Mouse (Mus musculus): ENCODE measurements around the gene Nop53. TPM values are rescaled to one million over a fixed set of nuclear protein-coding genes. Genes with fewer than 3 reads are reported as not detected.

The Nop53 gene
- polyA plus RNA-seq, 1 experiment from 2014 or later: 169 TPM

DNA sequence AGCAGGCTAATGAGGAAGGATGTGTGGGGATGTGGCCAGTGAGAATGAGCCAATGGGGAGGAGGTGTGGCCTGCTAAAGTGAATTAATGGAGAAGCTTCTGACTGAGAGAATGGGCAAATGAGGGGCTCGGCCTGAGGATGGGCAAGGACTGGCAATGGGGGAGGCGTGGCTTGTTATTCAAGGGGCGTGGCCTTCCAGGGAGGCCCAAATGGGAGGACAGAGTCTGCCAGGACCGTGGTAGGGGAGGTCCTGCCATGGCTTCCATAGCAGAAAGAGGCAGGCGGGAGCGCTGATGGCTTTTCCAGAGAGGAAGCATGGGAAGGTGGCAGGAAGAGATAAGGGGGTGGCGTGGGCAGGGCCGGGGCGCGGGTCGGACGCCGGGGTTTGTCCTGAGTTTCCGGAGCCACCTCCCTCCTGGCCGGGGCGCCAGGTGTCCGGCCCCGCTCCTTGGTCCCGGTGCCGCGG lies 9.1 kb upstream of the Nop53 start:
- no peak overlapping the region; the same call in 1 of the 2 replicates for H3K9ac ChIP-seq
- H3K4me2 ChIP-seq: peak overlapping the region; percentile 49
- no peaks in the 10 kb centered on the region for H3K9me3 ChIP-seq
- no peaks in the 10 kb centered on the region for H3K36me3 ChIP-seq (replicated peaks)
- H3K27me3 ChIP-seq: 0 out of 2 replicates have a peak, but pooled peaks cover 16% of the 10 kb centered on the region
- H3K4me3 ChIP-seq (replicated peaks): peak overlapping the region; percentile 28
- peaks cover 7% of the 10 kb centered on the region; the same call in 1 of the 2 replicates for H3K4me1 ChIP-seq
- WGBS: 4% methylated on average over 21 of the region's 21 CpGs
- H3K27ac ChIP-seq: no peak overlapping the region
- ATAC-seq (ENCODE audit: low FRiP score): no peak

DNA sequence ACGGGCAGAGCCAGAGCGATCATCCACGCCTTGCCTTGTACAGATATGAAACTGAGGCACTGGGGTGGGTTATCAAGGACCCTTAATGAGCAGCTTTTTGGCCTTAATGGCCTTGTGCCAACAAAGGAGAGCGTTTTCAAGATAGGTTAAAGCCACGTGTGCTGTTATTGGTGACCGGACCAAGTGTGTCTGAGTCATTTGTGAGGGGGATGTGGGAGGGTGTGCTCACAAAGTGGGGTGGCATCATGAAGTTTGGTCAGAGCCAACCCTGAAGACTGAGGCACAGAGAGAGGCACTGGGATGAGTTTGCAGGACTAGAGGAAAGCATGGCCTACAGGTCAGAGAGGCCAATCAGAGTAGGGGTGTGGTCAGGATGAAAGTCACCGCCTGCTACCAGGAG lies 8.6 kb upstream of the Nop53 start:
- no peaks in the 10 kb centered on the region for H3K9me3 ChIP-seq
- H3K4me2 ChIP-seq: no peak overlapping the region
- no peak overlapping the region for H3K9ac ChIP-seq
- peaks cover 7% of the 10 kb centered on the region; the same call in 1 of the 2 replicates for H3K4me1 ChIP-seq
- peaks cover 16% of the 10 kb centered on the region; the same call in 1 of the 2 replicates for H3K27me3 ChIP-seq
- ATAC-seq (ENCODE audit: low FRiP score): no peak
- no peaks in the 10 kb centered on the region for H3K36me3 ChIP-seq (replicated peaks)
- no peak overlapping the region for H3K4me3 ChIP-seq (replicated peaks)
- 90% methylated on average over 7 of the region's 7 CpGs for WGBS
- no peak overlapping the region for H3K27ac ChIP-seq

DNA sequence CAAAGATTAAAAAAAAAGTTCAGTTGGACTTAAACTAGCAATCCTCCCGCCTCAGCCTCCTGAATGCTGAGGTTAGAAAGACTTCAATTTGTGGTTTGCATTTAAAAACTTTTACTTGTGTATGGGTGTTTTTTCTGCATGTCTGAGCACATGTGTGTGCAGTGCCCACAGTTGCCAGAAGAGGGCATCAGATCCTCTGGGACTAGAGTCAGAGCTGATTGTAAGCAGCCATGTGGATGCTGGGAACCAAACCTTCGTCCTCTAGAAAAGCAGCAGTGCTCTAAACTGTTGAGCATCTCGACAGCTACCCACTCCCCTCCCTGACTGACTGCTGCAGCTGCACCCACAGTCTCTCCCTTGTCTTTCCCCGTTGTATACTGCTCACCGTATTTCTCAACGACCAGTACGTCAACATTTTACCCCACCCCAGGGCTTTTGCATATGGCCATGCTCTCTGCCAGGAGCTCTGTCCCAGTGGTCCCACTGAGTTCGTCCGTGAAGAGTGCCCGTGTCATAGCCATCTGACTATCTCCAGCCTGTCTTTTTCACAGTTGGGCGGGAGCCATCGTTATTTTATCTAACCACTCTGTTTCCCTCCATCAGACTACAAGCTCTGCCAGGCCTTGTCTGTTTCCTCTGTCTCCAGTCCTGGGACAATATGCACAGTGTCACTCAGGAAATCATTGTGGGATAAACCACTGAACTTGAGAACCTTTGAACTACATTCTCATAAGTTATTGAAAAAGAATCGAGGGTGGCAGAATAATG lies 7.6 kb upstream of the Nop53 start:
- no peaks in the 10 kb centered on the region for H3K36me3 ChIP-seq (replicated peaks)

DNA sequence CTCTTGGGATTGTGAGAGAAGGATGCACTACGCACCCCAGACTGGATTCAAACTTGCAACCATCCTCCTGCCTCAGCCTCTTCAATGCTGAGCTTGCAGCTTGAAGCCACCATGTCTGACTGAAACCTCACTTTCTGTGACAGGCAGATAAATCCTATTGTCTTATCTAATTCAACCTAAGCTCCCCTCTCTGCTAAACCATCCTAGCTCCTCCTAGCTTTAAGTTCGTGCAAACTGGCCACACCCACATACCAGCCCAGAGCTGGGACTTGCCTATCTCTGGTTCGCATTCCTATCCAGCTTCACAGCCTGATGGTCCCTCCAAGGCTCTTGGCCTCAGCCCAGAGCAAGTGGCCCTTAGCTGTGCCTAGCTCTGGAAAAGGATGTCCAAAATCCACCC lies 6.5 kb upstream of the Nop53 start:
- H3K4me2 ChIP-seq: no peak overlapping the region
- no peak overlapping the region for H3K9ac ChIP-seq
- no peak overlapping the region for H3K4me3 ChIP-seq (replicated peaks)
- WGBS: 78% methylated on average over 3 of the region's 3 CpGs
- no peaks in the 10 kb centered on the region for H3K9me3 ChIP-seq
- ATAC-seq (ENCODE audit: low FRiP score): no peak
- no peak overlapping the region for H3K27ac ChIP-seq
- peaks cover 29% of the 10 kb centered on the region; the same call in 1 of the 2 replicates for H3K27me3 ChIP-seq
- H3K4me1 ChIP-seq: peaks cover 14% of the 10 kb centered on the region
- H3K36me3 ChIP-seq (replicated peaks): no peaks in the 10 kb centered on the region

More for the DNA sequence above, 7.6 kb upstream of the Nop53 start:
- WGBS: 94% methylated on average over 13 of the region's 13 CpGs
- no peak overlapping the region for H3K4me3 ChIP-seq (replicated peaks)
- no peak overlapping the region for H3K9ac ChIP-seq
- H3K4me2 ChIP-seq: no peak overlapping the region
- H3K27ac ChIP-seq: no peak overlapping the region
- H3K4me1 ChIP-seq: peaks cover 10% of the 10 kb centered on the region
- peaks cover 18% of the 10 kb centered on the region; the same call in 1 of the 2 replicates for H3K27me3 ChIP-seq
- H3K9me3 ChIP-seq: no peaks in the 10 kb centered on the region
- no peak for ATAC-seq (ENCODE audit: low FRiP score)

DNA sequence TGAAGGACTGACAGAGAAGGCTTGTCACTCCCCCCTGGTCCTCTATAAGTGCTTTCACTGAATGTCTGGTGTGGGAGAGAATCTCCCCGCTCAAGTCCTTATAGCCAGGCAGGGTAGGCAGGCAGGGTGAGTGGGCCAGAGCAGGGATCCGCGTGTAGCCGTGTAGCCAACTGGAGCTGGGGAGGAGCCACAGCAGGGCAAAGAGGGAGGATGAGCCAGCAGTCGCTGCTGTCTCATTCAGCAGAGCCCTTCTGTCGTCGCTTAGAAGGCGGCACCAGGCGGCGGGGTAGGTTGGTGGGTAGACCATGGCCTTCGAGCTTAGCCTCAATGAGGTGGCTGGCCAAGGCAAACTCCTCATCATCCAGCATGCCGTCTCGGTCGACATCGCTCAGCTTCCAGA lies 4.1 kb upstream of the Nop53 start:
- H3K4me2 ChIP-seq: no peak overlapping the region
- no peak overlapping the region for H3K4me3 ChIP-seq (replicated peaks)
- H3K9me3 ChIP-seq: no peaks in the 10 kb centered on the region
- no peak overlapping the region for H3K9ac ChIP-seq
- no peak for ATAC-seq (ENCODE audit: low FRiP score)
- H3K4me1 ChIP-seq: peaks cover 14% of the 10 kb centered on the region
- no peak overlapping the region for H3K27ac ChIP-seq
- peaks cover 18% of the 10 kb centered on the region; the same call in 1 of the 2 replicates for H3K27me3 ChIP-seq
- WGBS: 86% methylated on average over 15 of the region's 15 CpGs
- no peaks in the 10 kb centered on the region for H3K36me3 ChIP-seq (replicated peaks)

DNA sequence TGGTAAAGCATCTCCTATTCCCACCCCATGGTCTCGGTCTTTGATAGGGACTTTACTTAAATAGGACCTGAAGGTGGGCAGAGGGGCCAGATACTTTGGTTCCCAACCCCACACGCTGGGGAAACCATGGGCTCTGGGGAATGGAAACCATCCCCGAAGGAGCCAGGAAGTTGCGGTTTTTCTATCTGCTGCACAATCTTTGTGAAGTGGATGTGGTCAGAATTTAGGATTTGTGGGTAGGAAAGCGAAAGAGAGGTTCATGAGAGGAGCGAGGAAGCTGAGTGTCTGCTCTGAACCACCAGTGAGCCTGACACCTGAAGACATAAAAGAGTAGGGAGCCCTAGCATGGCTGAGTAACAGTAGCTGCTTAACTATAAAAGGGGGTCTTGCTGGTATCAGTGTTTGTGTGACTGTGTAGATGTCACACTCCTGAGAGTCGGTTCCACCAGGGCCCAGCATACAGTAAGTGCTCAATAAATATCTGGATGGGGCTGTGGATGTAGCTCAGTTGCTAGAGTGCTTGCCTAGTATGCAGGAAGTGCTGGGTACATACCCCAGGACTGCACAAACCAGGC lies 3.4 kb upstream of the Nop53 start:
- H3K4me2 ChIP-seq: no peak overlapping the region
- H3K36me3 ChIP-seq (replicated peaks): peaks cover 2% of the 10 kb centered on the region; the same call in 1 of the 2 replicates
- H3K9ac ChIP-seq: no peak overlapping the region
- no peak for ATAC-seq (ENCODE audit: low FRiP score)
- peaks cover 14% of the 10 kb centered on the region; the same call in 1 of the 2 replicates for H3K27me3 ChIP-seq
- no peak overlapping the region for H3K4me3 ChIP-seq (replicated peaks)
- H3K9me3 ChIP-seq: no peaks in the 10 kb centered on the region
- peaks cover 21% of the 10 kb centered on the region for H3K4me1 ChIP-seq
- WGBS: 84% methylated on average over 7 of the region's 7 CpGs
- H3K27ac ChIP-seq: no peak overlapping the region

DNA sequence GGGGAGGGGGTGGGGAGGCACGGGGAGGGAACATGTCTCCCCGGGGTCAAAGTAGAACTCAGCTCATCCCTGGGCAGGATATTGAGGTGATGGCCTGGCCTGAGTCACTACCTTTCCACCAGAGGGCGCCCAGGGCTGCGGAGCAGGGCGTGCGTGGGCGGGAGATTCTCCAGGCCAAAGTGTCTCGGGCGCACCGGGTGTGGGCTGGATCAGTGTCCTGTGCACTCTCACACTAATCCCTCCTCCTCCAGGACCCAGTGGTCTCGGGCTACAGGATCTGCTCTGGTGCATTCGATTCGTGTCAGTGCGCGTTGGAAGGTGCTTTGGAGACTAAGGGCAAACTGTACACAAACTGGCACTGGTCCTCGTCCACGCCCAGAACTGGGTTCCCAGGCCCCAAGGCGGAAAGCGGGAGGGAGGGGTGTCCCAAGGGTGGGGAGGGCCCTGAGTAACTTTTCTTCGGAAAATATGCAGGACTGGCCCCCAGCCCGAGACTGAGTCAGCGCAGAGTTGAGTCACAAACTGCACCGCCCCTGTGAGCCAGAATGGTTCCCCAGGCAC lies 2.6 kb upstream of the Nop53 start:
- H3K4me2 ChIP-seq: peak overlapping the region; percentile 46
- H3K36me3 ChIP-seq (replicated peaks): peaks cover 10% of the 10 kb centered on the region
- H3K4me1 ChIP-seq: peaks cover 23% of the 10 kb centered on the region
- 6% methylated on average over 23 of the region's 23 CpGs for WGBS
- no peaks in the 10 kb centered on the region for H3K9me3 ChIP-seq
- H3K4me3 ChIP-seq (replicated peaks): peak overlapping the region; percentile 18
- peak overlapping the region; percentile 33; the same call in 1 of the 2 replicates for H3K9ac ChIP-seq
- ATAC-seq (ENCODE audit: low FRiP score): no peak
- peaks cover 14% of the 10 kb centered on the region; the same call in 1 of the 2 replicates for H3K27me3 ChIP-seq
- no peak overlapping the region for H3K27ac ChIP-seq

DNA sequence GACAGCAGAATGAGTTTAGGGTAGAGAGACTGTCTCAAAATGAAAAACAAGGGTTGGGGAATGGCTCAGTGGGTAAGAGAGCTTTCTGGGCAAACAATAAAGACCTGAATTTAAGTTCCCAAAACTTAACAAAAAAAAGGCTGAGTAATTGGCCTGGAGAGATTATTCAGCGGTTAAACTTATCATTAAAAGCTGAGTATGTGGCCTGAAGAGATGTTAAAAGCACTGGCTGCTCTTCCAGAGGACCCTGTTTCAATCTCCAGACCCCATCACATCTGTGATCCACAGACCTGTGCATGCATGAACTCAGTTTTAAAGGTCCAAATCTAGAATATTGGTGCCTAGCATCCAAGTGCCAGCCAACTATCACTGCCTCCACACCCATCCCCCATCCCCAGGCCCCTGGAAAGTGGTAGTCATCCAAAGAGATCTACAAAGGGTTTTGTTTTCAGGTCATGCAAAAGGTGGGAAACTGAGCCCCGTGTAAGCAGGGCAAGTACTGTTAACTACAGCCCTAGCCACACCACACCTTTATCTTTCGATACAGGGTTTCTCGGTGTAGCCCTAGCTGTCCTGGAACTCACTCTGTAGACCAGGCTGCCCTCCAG lies 1.9 kb upstream of the Nop53 start:
- H3K4me1 ChIP-seq: peaks cover 23% of the 10 kb centered on the region
- H3K27me3 ChIP-seq: peaks cover 14% of the 10 kb centered on the region; the same call in 1 of the 2 replicates
- H3K27ac ChIP-seq: no peak overlapping the region
- peaks cover 17% of the 10 kb centered on the region for H3K36me3 ChIP-seq (replicated peaks)
- H3K4me3 ChIP-seq (replicated peaks): no peak overlapping the region
- no peaks in the 10 kb centered on the region for H3K9me3 ChIP-seq
- 0 out of 2 replicates have a peak overlapping the region, but pooled peaks have one; percentile 46 for H3K4me2 ChIP-seq
- WGBS: 56% methylated on average over 4 of the region's 4 CpGs
- ATAC-seq (ENCODE audit: low FRiP score): no peak
- H3K9ac ChIP-seq: no peak overlapping the region

DNA sequence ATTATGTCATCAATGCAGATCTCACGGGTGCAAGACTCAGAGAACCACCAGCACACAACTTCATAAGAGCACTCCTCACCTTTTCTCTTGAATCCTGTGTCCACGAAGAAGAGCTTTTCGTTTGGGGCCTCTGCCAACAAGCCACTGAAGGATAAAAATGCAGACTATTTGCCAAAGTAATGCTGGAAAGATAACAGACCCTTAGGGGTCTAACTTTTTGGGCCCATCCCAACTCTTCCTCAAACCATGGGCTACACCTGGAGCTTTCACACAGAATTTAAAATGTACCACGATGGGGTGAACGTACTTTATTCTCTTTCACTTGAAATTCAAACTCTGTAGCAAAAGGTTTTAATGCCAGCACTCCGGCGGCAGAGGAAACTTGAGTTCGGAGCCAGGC lies 663 bp downstream of the Nop53 start:
- WGBS: 10% methylated on average over 8 of the region's 8 CpGs
- Histone ChIP-seq H3K36me3 (replicated peaks) (peaks cover 42% of the 10 kb centered on the region), H3K27ac (no peak overlapping the region), H3K9ac (peak overlapping the region; percentile 72), H3K4me2 (peak overlapping the region; percentile 80), H3K4me1 (peaks cover 23% of the 10 kb centered on the region), H3K27me3 (peaks cover 14% of the 10 kb centered on the region; the same call in 1 of the 2 replicates), H3K9me3 (no peaks in the 10 kb centered on the region), H3K4me3 (replicated peaks) (peak overlapping the region; percentile 73)
- no peak for ATAC-seq (ENCODE audit: low FRiP score)

DNA sequence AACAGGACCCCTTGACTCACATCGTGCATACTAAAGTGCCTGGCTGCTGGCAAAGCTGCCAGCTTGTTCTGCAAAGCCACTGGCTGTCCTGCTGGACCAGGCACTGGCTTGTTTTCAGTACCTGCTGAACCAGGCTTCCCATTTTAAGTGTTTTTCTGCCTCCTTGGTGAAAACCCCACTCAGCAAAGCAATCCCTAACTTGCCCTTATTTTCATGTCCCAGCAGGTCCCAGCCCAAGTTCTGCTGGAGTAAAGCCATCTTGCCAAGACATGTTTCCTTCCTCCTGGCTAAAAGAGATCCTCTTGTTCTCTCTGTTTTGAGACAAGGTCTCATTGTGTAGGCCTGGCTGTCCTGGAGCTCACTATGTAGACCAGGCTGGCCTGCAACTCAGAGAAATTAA lies 1.6 kb downstream of the Nop53 start:
- Histone ChIP-seq H3K4me2 (peak overlapping the region; percentile 80; the same call in 1 of the 2 replicates), H3K27me3 (peaks cover 14% of the 10 kb centered on the region; the same call in 1 of the 2 replicates), H3K9me3 (no peaks in the 10 kb centered on the region), H3K4me3 (replicated peaks) (no peak overlapping the region), H3K36me3 (replicated peaks) (peaks cover 51% of the 10 kb centered on the region), H3K27ac (no peak overlapping the region), H3K9ac (no peak overlapping the region), H3K4me1 (peaks cover 23% of the 10 kb centered on the region)
- no peak for ATAC-seq (ENCODE audit: low FRiP score)
- 96% methylated on average over 1 of the region's 1 CpGs for WGBS

DNA sequence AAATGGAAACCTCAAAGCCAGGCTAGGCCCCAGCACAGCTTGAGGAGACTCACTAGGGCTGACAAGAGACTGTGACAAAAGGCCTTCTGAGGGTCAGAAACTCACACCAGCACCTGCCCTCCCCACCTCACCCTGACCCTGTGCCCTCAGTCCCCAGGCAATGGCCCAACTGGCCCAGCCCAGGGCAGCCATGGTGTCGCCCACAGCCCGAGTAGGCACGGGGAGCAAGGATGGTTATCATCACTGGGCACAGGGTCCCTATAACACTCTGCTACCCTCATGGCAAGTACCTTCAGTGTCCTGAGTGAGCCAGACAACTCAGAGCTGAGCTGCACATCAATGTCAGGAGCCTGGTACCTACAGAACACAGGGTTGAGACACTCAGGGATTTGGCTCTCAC lies 7.3 kb downstream of the Nop53 start:
- Histone ChIP-seq H3K4me3 (replicated peaks) (no peak overlapping the region), H3K27ac (no peak overlapping the region), H3K9ac (no peak overlapping the region), H3K9me3 (no peaks in the 10 kb centered on the region), H3K27me3 (no peaks in the 10 kb centered on the region), H3K36me3 (replicated peaks) (peaks cover 86% of the 10 kb centered on the region), H3K4me2 (no peak overlapping the region), H3K4me1 (no peaks in the 10 kb centered on the region)
- 97% methylated on average over 3 of the region's 3 CpGs for WGBS
- no peak for ATAC-seq (ENCODE audit: low FRiP score)

DNA sequence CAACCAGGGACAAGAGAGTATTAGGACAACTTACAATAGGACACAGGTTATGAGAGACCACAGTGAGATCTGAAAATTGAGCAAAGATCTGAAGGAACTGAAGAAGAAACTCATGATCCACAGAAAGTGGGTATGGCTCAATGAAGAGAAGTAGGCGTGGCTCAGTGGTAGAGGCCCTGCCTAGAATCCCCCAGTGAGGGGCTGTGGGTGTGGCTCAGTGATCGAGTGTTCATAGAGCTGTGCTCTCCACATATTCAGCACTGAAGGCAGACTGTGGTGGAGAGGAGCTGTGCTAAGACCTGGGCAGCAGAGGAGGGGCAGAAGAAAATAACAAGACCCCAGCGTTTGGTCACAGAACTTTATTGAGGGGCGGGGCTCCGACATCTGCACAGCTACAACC lies 8.4 kb downstream of the Nop53 start:
- Histone ChIP-seq H3K27me3 (no peaks in the 10 kb centered on the region), H3K4me1 (no peaks in the 10 kb centered on the region), H3K4me2 (no peak overlapping the region), H3K9me3 (no peaks in the 10 kb centered on the region), H3K27ac (no peak overlapping the region), H3K4me3 (replicated peaks) (no peak overlapping the region), H3K9ac (no peak overlapping the region), H3K36me3 (replicated peaks) (peaks cover 75% of the 10 kb centered on the region)
- WGBS: 90% methylated on average over 5 of the region's 5 CpGs
- no peak; the same call in 1 of the 2 replicates for ATAC-seq (ENCODE audit: low FRiP score)
